Mouse (Mus musculus) frontal cortex, postnatal 25 days (tissue): Measurements from ENCODE around the gene Aff3.

ENCODE experiments used
- DNase-seq, 2 experiments: peaks; one replicate each; pipeline ENCODE4 v3.0.0; 2022; ENCODE audit warnings: low spot score in 2 of 2

Gene Aff3

GRCm38 (mm10) chr1:38664777-38665176 is at the start of gene Aff3:
Gene Aff3, minus strand, starts transcription at chr1:38664955.
- DNase-seq, result no peak

GRCm38 (mm10) chr1:38700646-38701045 is 35.9 kb upstream of the Aff3 start:
- DNase-seq, result no peak

GRCm38 (mm10) chr1:38699244-38699643 is 34.5 kb upstream of the Aff3 start:
- no peak for DNase-seq

GRCm38 (mm10) chr1:38695812-38696681 is 31.3 kb upstream of the Aff3 start:
- no peak for DNase-seq

GRCm38 (mm10) chr1:38695089-38695811 is 30.5 kb upstream of the Aff3 start:
- DNase-seq, result no peak

GRCm38 (mm10) chr1:38694142-38694541 is 29.4 kb upstream of the Aff3 start:
- DNase-seq, result no peak

GRCm38 (mm10) chr1:38690471-38690870 is 25.7 kb upstream of the Aff3 start:
- no peak for DNase-seq

GRCm38 (mm10) chr1:38688216-38688615 is 23.5 kb upstream of the Aff3 start:
- DNase-seq, result no peak

- no peak for DNase-seq
These were observed 21.0 kb upstream of the Aff3 start for GRCm38 (mm10) chr1:38685706-38686105.

- no peak for DNase-seq
These were observed 18.5 kb upstream of the Aff3 start for GRCm38 (mm10) chr1:38683158-38683721.

- DNase-seq, result no peak
These were observed 15.1 kb upstream of the Aff3 start for GRCm38 (mm10) chr1:38679890-38680289.

GRCm38 (mm10) chr1:38671756-38672155 is 7.0 kb upstream of the Aff3 start:
- no peak for DNase-seq

GRCm38 (mm10) chr1:38671019-38671418 is 6.3 kb upstream of the Aff3 start:
- DNase-seq, result no peak

- no peak for DNase-seq
These were observed 3.6 kb upstream of the Aff3 start for GRCm38 (mm10) chr1:38668327-38668726.

GRCm38 (mm10) chr1:38667892-38668291 is 3.1 kb upstream of the Aff3 start:
- no peak for DNase-seq

- no peak for DNase-seq
These were observed 2.0 kb upstream of the Aff3 start for GRCm38 (mm10) chr1:38666766-38667118.

GRCm38 (mm10) chr1:38666111-38666765 is 1.5 kb upstream of the Aff3 start:
- no peak for DNase-seq

GRCm38 (mm10) chr1:38665611-38666010 is 856 bp upstream of the Aff3 start:
- no peak for DNase-seq

GRCm38 (mm10) chr1:38664261-38664660 is 494 bp downstream of the Aff3 start:
- no peak for DNase-seq

- DNase-seq, result no peak
These were observed 2.0 kb downstream of the Aff3 start for GRCm38 (mm10) chr1:38662616-38663193.

- no peak for DNase-seq
These were observed 5.7 kb downstream of the Aff3 start for GRCm38 (mm10) chr1:38658933-38659553.
